Mouse (Mus musculus) ES-Bruce4 (cell line): ENCODE results near the gene Setd1b.

Source experiments
- CTCF ChIP-seq: IDR thresholded peaks from one replicate; pipeline ENCODE4 v1.8.1; 2011; ENCODE audit warnings: low read depth, low read length
- EP300 ChIP-seq: IDR thresholded peaks from 2 replicates; pipeline ENCODE4 v1.6.1; 2011; ENCODE audit warnings: low read depth, low read length; ENCODE audit not compliant: insufficient read depth
- POLR2A ChIP-seq: IDR thresholded peaks from one replicate; pipeline ENCODE4 v1.8.1; 2011; ENCODE audit warnings: low read length; ENCODE audit not compliant: insufficient read depth

GRCm38 (mm10) chr5:123104769-123105168 is 37.2 kb upstream of the Setd1b start:
- TF ChIP-seq EP300 (no peak), POLR2A (no peak), CTCF (no peak)
